Comparison of ENCODE assay signal across 8 mouse cellular contexts in the genomic region with DNA sequence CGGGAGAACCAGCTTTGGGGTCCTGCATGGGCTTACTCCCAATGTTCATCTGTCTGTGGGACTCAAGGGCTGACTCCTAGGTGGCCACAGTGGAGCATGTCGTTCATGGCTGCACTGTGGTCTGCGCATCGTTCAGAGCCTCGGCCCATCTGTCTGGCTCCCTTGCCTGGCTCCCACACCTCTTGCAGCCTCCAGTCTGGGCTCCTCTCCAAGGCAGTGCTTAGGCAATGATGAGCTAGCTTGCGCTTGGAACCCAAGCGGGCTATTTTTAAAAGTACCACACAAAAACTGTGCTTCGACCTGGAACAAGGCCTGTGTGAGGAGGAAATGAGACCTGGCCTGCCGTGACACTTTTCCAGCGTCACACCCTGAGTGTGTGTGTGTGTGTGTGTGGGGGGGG. TPM values are rescaled to one million over a fixed set of nuclear protein-coding genes. Genes with fewer than 3 reads are reported as not detected.
A peak's percentile ranks its signal among the peaks of the same experiment; 100 is the strongest.
DNase-seq lines count a peak whose midpoint lies in the region; ATAC-seq and TF ChIP-seq lines count a peak whose summit lies in the region.

No protein-coding gene starts in this region.

- H3K9me3 ChIP-seq in lung, embryonic 14.5 days (ENCODE audit: low read depth, low read length) = no peaks in the 10 kb centered on the region
- H3K9me3 ChIP-seq in forebrain, embryonic 16.5 days (ENCODE audit: control insufficient read depth, low read length) = no peaks in the 10 kb centered on the region
- no peaks in the 10 kb centered on the region for H3K9me3 ChIP-seq in intestine, embryonic 15.5 days

- H3K4me3 ChIP-seq in lung, embryonic 14.5 days (ENCODE audit: low read depth, low read length) = no peak overlapping the region
- H3K4me3 ChIP-seq in lung, adult 2 months (replicated peaks; ENCODE audit: extremely low read depth, low read depth, low read length) = no peak overlapping the region
- no peak overlapping the region for H3K4me3 ChIP-seq in forebrain, embryonic 16.5 days (replicated peaks; ENCODE audit: low read length)
- no peak overlapping the region for H3K4me3 ChIP-seq in intestine, embryonic 15.5 days (replicated peaks)

- H3K4me2 ChIP-seq in lung, embryonic 14.5 days = no peak overlapping the region
- no peak overlapping the region for H3K4me2 ChIP-seq in forebrain, embryonic 16.5 days (ENCODE audit: low read length)
- H3K4me2 ChIP-seq in intestine, embryonic 15.5 days (replicated peaks) = no peak overlapping the region

- ATAC-seq in lung, embryonic 14.5 days (ENCODE audit: insufficient read depth) = peak; percentile 78
- ATAC-seq in forebrain, embryonic 16.5 days = peak; percentile 82
- no peak for ATAC-seq in intestine, embryonic 15.5 days

- no peak overlapping the region for H3K9ac ChIP-seq in lung, embryonic 14.5 days
- H3K9ac ChIP-seq in forebrain, embryonic 16.5 days (replicated peaks; ENCODE audit: low read depth, low read length) = no peak overlapping the region
- no peak overlapping the region for H3K9ac ChIP-seq in intestine, embryonic 15.5 days

- no peaks in the 10 kb centered on the region for H3K27me3 ChIP-seq in lung, embryonic 14.5 days (ENCODE audit: insufficient read depth, low read length)
- no peaks in the 10 kb centered on the region for H3K27me3 ChIP-seq in forebrain, embryonic 16.5 days (replicated peaks; ENCODE audit: control insufficient read depth, insufficient read depth, low read length)
- no peaks in the 10 kb centered on the region for H3K27me3 ChIP-seq in intestine, embryonic 15.5 days (replicated peaks)

- TF ChIP-seq POLR2A in lung, adult 2 months (IDR thresholded peaks at IDR 0.05; ENCODE audit: borderline replicate concordance, extremely low read depth, low read depth, low read length) = no peak

- peak; percentile 76 for DNase-seq in lung, embryonic 14.5 days
- no peak for DNase-seq in lung, adult 2 months
- peak; percentile 64 for DNase-seq in heart, postnatal 4 days
- DNase-seq in lung, postnatal 14 days = peak; percentile 47
- DNase-seq in testis, postnatal 10 days (ENCODE audit: low spot score) = no peak
- DNase-seq in kidney, postnatal 25 days = no peak

- TF ChIP-seq CTCF in lung, embryonic 14.5 days (IDR thresholded peaks at IDR 0.05; ENCODE audit: low read depth) = no peak
- TF ChIP-seq CTCF in lung, adult 2 months (IDR thresholded peaks at IDR 0.05; ENCODE audit: insufficient read depth, low read length) = no peak

- no peaks in the 10 kb centered on the region for H3K36me3 ChIP-seq in lung, embryonic 14.5 days (ENCODE audit: insufficient read depth)
- H3K36me3 ChIP-seq in forebrain, embryonic 16.5 days (ENCODE audit: control insufficient read depth, insufficient read depth) = no peaks in the 10 kb centered on the region
- no peaks in the 10 kb centered on the region for H3K36me3 ChIP-seq in intestine, embryonic 15.5 days

- no peak overlapping the region for H3K27ac ChIP-seq in lung, embryonic 14.5 days (ENCODE audit: low read depth)
- peak overlapping the region; percentile 71 for H3K27ac ChIP-seq in forebrain, embryonic 16.5 days (ENCODE audit: low read length)
- H3K27ac ChIP-seq in intestine, embryonic 15.5 days = no peak overlapping the region

- WGBS in lung, embryonic 14.5 days = 64% methylated on average over 10 of the region's 10 CpGs
- WGBS in lung, adult 2 months = 56% methylated on average over 10 of the region's 10 CpGs
- WGBS in forebrain, embryonic 16.5 days = 51% methylated on average over 10 of the region's 10 CpGs
- 75% methylated on average over 10 of the region's 10 CpGs for WGBS in intestine, embryonic 15.5 days

- H3K4me1 ChIP-seq in lung, embryonic 14.5 days (ENCODE audit: insufficient read depth) = no peaks in the 10 kb centered on the region
- no peaks in the 10 kb centered on the region for H3K4me1 ChIP-seq in lung, adult 2 months (ENCODE audit: control insufficient read depth, insufficient read depth, low read length)
- peaks cover 22% of the 10 kb centered on the region for H3K4me1 ChIP-seq in forebrain, embryonic 16.5 days (replicated peaks; ENCODE audit: control insufficient read depth, insufficient read depth, low read length)
- no peaks in the 10 kb centered on the region for H3K4me1 ChIP-seq in intestine, embryonic 15.5 days (replicated peaks)

RNA-seq across cellular contexts. Expression of gene Ube2ql1, which starts 21.7 kb away (rescaled TPM):
- polyA plus RNA-seq in lung, embryonic 14.5 days (2014; fragmentation: Nextera tagmentation; extraction: Ambion mirVana) = 0.18 and 0.34 TPM in 2 replicates
- 0.45 and 0.77 TPM in 2 replicates for polyA plus RNA-seq in lung, adult 2 months (2012; rRNA removed)
- polyA plus RNA-seq in forebrain, embryonic 16.5 days (2015; fragmentation: Nextera tagmentation; extraction: Ambion mirVana) = 26.4 and 32.4 TPM in 2 replicates
- total RNA-seq in heart, postnatal 4 days (2021) = 1 to 10 TPM; 1.3 to 1.4 TPM
- polyA plus RNA-seq in intestine, embryonic 15.5 days (2015; fragmentation: Nextera tagmentation; extraction: Ambion mirVana) = 0.14 and 0.21 TPM in 2 replicates

RNA-seq across cellular contexts. Expression of gene Med10, which starts 40.8 kb away (rescaled TPM):
- polyA plus RNA-seq in lung, embryonic 14.5 days (2014; fragmentation: Nextera tagmentation; extraction: Ambion mirVana) = 137 and 143 TPM in 2 replicates
- 23.8 and 31.6 TPM in 2 replicates for polyA plus RNA-seq in lung, adult 2 months (2012; rRNA removed)
- polyA plus RNA-seq in forebrain, embryonic 16.5 days (2015; fragmentation: Nextera tagmentation; extraction: Ambion mirVana) = 168 and 178 TPM in 2 replicates
- total RNA-seq in heart, postnatal 4 days (2021) = 10 to 100 TPM; 49.6 to 51.6 TPM
- 125 and 128 TPM in 2 replicates for polyA plus RNA-seq in intestine, embryonic 15.5 days (2015; fragmentation: Nextera tagmentation; extraction: Ambion mirVana)

Comparison
In these comparisons a context has a peak if more than half of its experiments do, and no peak if none do; other contexts are left out.
1. DNase-seq: peak in lung, embryonic 14.5 days (single experiment), heart, postnatal 4 days (single experiment) and lung, postnatal 14 days (single experiment); none in lung, adult 2 months (single experiment), testis, postnatal 10 days (single experiment) and kidney, postnatal 25 days (0 of 2).
2. RNA of gene Ube2ql1, which starts 21.7 kb away (polyA plus RNA-seq): 26.4 to 32.4 TPM in forebrain, embryonic 16.5 days; 0.45 to 0.77 TPM in lung, adult 2 months, 0.18 to 0.34 TPM in lung, embryonic 14.5 days and 0.14 to 0.21 TPM in intestine, embryonic 15.5 days; every median in the first group is over 10 times any median in the second.